Mouse (Mus musculus): ENCODE measurements around the gene Hadhb. TPM values are rescaled to one million over a fixed set of nuclear protein-coding genes. Genes with fewer than 3 reads are reported as not detected.
A peak's percentile ranks its signal among the peaks of the same experiment; 100 is the strongest.

Gene Hadhb
- polyA plus RNA-seq, 1 experiment from 2014 or later, result 273 TPM

- no peak for DNase-seq (ENCODE audit: low read depth, low spot score)
Observed at GRCm38 (mm10) chr5:30231891-30232270, 76.8 kb downstream of the Hadhb start.

GRCm38 (mm10) chr5:30232271-30232971 lies 77.4 kb downstream of the Hadhb start, which contains the start of gene Selenoi:
TSS of gene Selenoi (plus strand) at chr5:30232581.
- CTCF ChIA-PET, result interaction anchor here (0.7 to 1.0 kb wide), 2 partner anchors 12 to 114 kb away, joined by 3 read pairs; no protein-coding TSS in a partner anchor
- peak; percentile 95 for ATAC-seq
- in situ Hi-C loops (cut with MboI; ENCODE audit: low pct_unique_long_range_greater_than_20kb), result no loop called here
- no peaks in the 10 kb centered on the region for H3K27me3 ChIP-seq
- peak; percentile 93 for DNase-seq (ENCODE audit: low read depth, low spot score)
- POLR2A ChIA-PET, result no interaction called here
- no peak for TF ChIP-seq CTCF (IDR thresholded peaks at IDR 0.05)

More at GRCm38 (mm10) chr5:30231891-30232270, 76.8 kb downstream of the Hadhb start:
- in situ Hi-C loops (cut with MboI; ENCODE audit: low pct_unique_long_range_greater_than_20kb), result no loop called here
- POLR2A ChIA-PET, result no interaction called here
- CTCF ChIA-PET, result interaction anchor here (0.7 kb wide), 1 partner anchor 11 kb away, joined by 3 read pairs; no protein-coding TSS in a partner anchor
- TF ChIP-seq CTCF (IDR thresholded peaks at IDR 0.05), result no peak
- H3K27me3 ChIP-seq, result no peaks in the 10 kb centered on the region
- no peak for ATAC-seq

- peak; percentile 19 for ATAC-seq
- POLR2A ChIA-PET, result no interaction called here
Observed at GRCm38 (mm10) chr5:30233042-30233441, 78.0 kb downstream of the Hadhb start.

GRCm38 (mm10) chr5:30233979-30234378 lies 78.9 kb downstream of the Hadhb start:
- ATAC-seq, result no peak
- in situ Hi-C loops (cut with MboI; ENCODE audit: low pct_unique_long_range_greater_than_20kb), result no loop called here
- POLR2A ChIA-PET, result interaction anchor here (1.5 kb wide), 1 partner anchor 32 kb away, joined by 3 read pairs; no protein-coding TSS in a partner anchor

More at GRCm38 (mm10) chr5:30233042-30233441, 78.0 kb downstream of the Hadhb start:
- H3K27me3 ChIP-seq, result no peaks in the 10 kb centered on the region
- no peak for DNase-seq (ENCODE audit: low read depth, low spot score)
- in situ Hi-C loops (cut with MboI; ENCODE audit: low pct_unique_long_range_greater_than_20kb), result no loop called here
- peak; percentile 9 for TF ChIP-seq CTCF (IDR thresholded peaks at IDR 0.05)
- CTCF ChIA-PET, result interaction anchor here (1.0 to 1.3 kb wide), 2 partner anchors 111 to 114 kb away, joined by 3 to 4 read pairs; no protein-coding TSS in a partner anchor

More at GRCm38 (mm10) chr5:30233979-30234378, 78.9 kb downstream of the Hadhb start:
- no peak for DNase-seq (ENCODE audit: low read depth, low spot score)
- CTCF ChIA-PET, result interaction anchor here (1.3 kb wide), 1 partner anchor 110 kb away, joined by 4 read pairs; no protein-coding TSS in a partner anchor
- no peaks in the 10 kb centered on the region for H3K27me3 ChIP-seq
- TF ChIP-seq CTCF (IDR thresholded peaks at IDR 0.05), result no peak

Other genes with a start within 250 kb of the Hadhb start
- 0.08 TPM for gene Il6, start 142.1 kb upstream of the Hadhb start, polyA plus RNA-seq (2021)
- 94.3 TPM for gene Tyms, start 81.6 kb upstream of the Hadhb start, polyA plus RNA-seq (2021)
- gene Garem2, start 50.1 kb upstream of the Hadhb start, polyA plus RNA-seq (2021), result 0.10 TPM
- gene 3110082J24Rik, start 49.2 kb upstream of the Hadhb start, polyA plus RNA-seq (2021), result not detected
- 270 TPM for gene Hadha, start 86 bp upstream of the Hadhb start, polyA plus RNA-seq (2021)
- gene Adgrf3, start 50.5 kb downstream of the Hadhb start, polyA plus RNA-seq (2021), result 0.01 TPM
- gene Selenoi, start 77.3 kb downstream of the Hadhb start, polyA plus RNA-seq (2021), result 32.8 TPM
- gene Drc1, start 126.1 kb downstream of the Hadhb start, polyA plus RNA-seq (2021), result 0.36 TPM

All from Patski (cell line).